Mouse (Mus musculus): Measurements from ENCODE around the gene Casz1.

The Casz1 gene

GRCm38 (mm10) chr4:148804137-148804779 lies at the start of gene Casz1:
Gene Casz1, plus strand, starts transcription at chr4:148804429.
- DNase-seq (ENCODE audit: low spot score in 2 of 2) = peak; percentile 49 to 84

GRCm38 (mm10) chr4:148758863-148759262 lies 45.4 kb upstream of the Casz1 start:
- DNase-seq (ENCODE audit: low spot score in 2 of 2) = no peak

GRCm38 (mm10) chr4:148760152-148760551 lies 44.1 kb upstream of the Casz1 start:
- DNase-seq (ENCODE audit: low spot score in 2 of 2) = no peak

- no peak for DNase-seq (ENCODE audit: low spot score in 2 of 2)
These were observed 38.0 kb upstream of the Casz1 start for GRCm38 (mm10) chr4:148766021-148766775.

GRCm38 (mm10) chr4:148767655-148768305 lies 36.4 kb upstream of the Casz1 start:
- DNase-seq (ENCODE audit: low spot score in 2 of 2) = no peak

GRCm38 (mm10) chr4:148768649-148769048 lies 35.6 kb upstream of the Casz1 start:
- no peak for DNase-seq (ENCODE audit: low spot score in 2 of 2)

GRCm38 (mm10) chr4:148770582-148771408 lies 33.4 kb upstream of the Casz1 start:
- no peak for DNase-seq (ENCODE audit: low spot score in 2 of 2)

GRCm38 (mm10) chr4:148771409-148771929 lies 32.8 kb upstream of the Casz1 start:
- no peak for DNase-seq (ENCODE audit: low spot score in 2 of 2)

- no peak for DNase-seq (ENCODE audit: low spot score in 2 of 2)
These were observed 31.6 kb upstream of the Casz1 start for GRCm38 (mm10) chr4:148772658-148773057.

GRCm38 (mm10) chr4:148774036-148774435 lies 30.2 kb upstream of the Casz1 start:
- no peak for DNase-seq (ENCODE audit: low spot score in 2 of 2)

- no peak for DNase-seq (ENCODE audit: low spot score in 2 of 2)
These were observed 28.6 kb upstream of the Casz1 start for GRCm38 (mm10) chr4:148775476-148776269.

GRCm38 (mm10) chr4:148780097-148780621 lies 24.1 kb upstream of the Casz1 start:
- DNase-seq (ENCODE audit: low spot score in 2 of 2) = no peak

GRCm38 (mm10) chr4:148781516-148781915 lies 22.7 kb upstream of the Casz1 start:
- DNase-seq (ENCODE audit: low spot score in 2 of 2) = no peak

GRCm38 (mm10) chr4:148782880-148783279 lies 21.3 kb upstream of the Casz1 start:
- no peak for DNase-seq (ENCODE audit: low spot score in 2 of 2)

GRCm38 (mm10) chr4:148783760-148784159 lies 20.5 kb upstream of the Casz1 start:
- DNase-seq (ENCODE audit: low spot score in 2 of 2) = no peak

- DNase-seq (ENCODE audit: low spot score in 2 of 2) = no peak
These were observed 19.1 kb upstream of the Casz1 start for GRCm38 (mm10) chr4:148785053-148785567.

- no peak for DNase-seq (ENCODE audit: low spot score in 2 of 2)
These were observed 18.2 kb upstream of the Casz1 start for GRCm38 (mm10) chr4:148785995-148786394.

- DNase-seq (ENCODE audit: low spot score in 2 of 2) = no peak
These were observed 13.3 kb upstream of the Casz1 start for GRCm38 (mm10) chr4:148790940-148791339.

- DNase-seq (ENCODE audit: low spot score in 2 of 2) = no peak
These were observed 9.2 kb upstream of the Casz1 start for GRCm38 (mm10) chr4:148795038-148795437.
